Mouse (Mus musculus): ENCODE results near the gene B230307C23Rik. TPM values are rescaled to one million over a fixed set of nuclear protein-coding genes. Genes with fewer than 3 reads are reported as not detected.
"Not testable (repeated sequence)": the region's sequence is repeated elsewhere in the genome, so short reads cannot be mapped to it uniquely, and the experiment has no call there.

The B230307C23Rik gene
- polyA plus RNA-seq, 1 experiment from 2014 or later: 28.2 TPM

DNA sequence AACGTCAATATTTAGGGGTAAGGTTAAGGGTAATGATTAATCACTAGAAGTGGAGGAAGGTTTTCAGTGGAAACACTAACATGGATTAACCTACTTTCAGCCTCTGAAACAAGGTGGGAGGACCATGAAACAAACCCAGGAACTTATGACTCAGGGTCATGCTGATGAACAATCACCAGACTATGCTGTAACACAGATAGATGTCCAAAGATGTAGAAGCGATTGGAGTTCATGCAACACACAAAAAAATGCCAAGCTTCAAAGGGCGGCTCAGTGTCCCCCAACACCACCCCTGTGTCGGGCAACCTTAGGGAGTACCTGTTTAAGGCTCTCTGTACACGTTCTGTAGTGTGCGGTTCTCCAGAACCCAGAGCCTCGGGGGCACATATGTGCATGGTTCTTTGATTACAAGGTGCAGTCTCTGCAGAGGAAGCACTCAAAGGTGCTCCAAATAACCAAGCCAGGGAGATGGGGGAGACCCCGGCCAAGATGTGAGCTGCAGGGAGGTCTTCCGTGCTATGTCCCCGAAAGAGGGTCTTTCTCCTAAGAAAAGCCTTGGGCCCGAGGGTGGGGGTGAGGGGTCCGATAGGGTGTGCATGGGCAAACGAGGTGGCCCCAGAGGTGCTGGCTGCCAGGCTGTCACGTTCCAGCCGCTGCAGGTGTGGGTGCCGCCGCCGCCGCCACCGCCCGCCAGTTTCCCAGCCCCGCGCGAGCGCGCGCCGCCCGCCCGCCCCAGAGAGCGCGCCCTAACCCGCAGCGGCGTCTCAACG lies 35.5 kb upstream of the B230307C23Rik start:
- Histone ChIP-seq H3K36me3 (ENCODE audit: insufficient read depth, low read length) (peaks cover 2% of the 10 kb centered on the region), H3K4me2 (replicated peaks; ENCODE audit: low read depth, low read length) (peak overlapping the region; percentile 84), H3K27ac (ENCODE audit: low read length) (peak overlapping the region; percentile 99), H3K9ac (replicated peaks; ENCODE audit: low read length) (peak overlapping the region; percentile 93), H3K4me1 (ENCODE audit: insufficient read depth, low read length) (peaks cover 3% of the 10 kb centered on the region; the same call in 1 of the 2 replicates), H3K27me3 (ENCODE audit: insufficient read depth, low read length) (no peaks in the 10 kb centered on the region), H3K4me3 (ENCODE audit: low read length) (peak overlapping the region; percentile 91), H3K9me3 (ENCODE audit: low read length) (no peaks in the 10 kb centered on the region)
- WGBS: 5% methylated on average over 33 of the region's 36 CpGs
- peak; percentile 4; the same call in 1 of the 2 replicates for ATAC-seq (ENCODE audit: low FRiP score, low TSS enrichment)

DNA sequence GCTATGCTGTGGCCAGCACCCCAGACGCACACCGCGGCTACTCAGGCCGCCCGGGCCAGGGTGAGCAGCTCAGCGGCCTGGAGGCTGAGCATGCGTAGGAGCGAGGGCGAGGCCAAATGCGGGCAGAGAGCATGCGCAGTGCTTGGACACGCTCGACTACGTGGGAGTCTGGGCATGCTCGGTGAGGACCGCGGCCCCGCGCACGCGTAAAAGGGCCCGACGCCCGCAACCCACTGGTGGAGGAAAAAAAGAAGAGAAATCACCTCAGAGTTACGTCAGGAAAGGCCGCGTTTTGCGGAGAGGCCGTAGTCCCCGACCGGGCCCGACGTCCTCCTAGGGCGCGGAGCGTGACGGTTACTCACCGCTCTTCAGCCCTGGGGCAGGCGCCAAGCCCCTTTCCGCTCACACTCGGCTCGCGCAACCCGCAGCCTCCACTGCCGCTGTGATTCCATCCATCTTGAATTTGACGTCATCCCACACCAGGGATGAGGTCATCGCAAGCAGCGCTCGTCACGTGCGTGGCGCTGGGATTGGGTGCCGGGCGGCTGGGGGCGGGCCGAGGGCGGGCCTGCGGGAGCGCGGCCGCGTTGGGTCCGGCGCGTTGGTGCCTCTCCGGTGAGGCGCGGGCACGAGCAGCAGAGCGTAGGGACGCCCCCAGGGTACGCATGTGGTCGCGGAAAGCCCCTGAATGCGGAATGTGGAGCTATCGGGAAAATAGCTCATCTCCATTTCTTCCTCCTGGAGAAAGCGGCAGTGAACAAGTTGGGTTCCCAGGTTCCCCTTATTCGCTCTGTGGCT lies 34.8 kb upstream of the B230307C23Rik start, which contains the start of the genes C2cd2 and Zbtb21:
Gene C2cd2 (minus strand): TSS at position 448 of the 798 bp plus-strand sequence.
Gene Zbtb21 (minus strand): TSS at position 472 of the 798 bp plus-strand sequence.
- Histone ChIP-seq H3K36me3 (ENCODE audit: insufficient read depth, low read length) (no peaks in the 10 kb centered on the region), H3K4me2 (replicated peaks; ENCODE audit: low read depth, low read length) (peak within 1 kb of the TSS; percentile 84), H3K4me1 (ENCODE audit: insufficient read depth, low read length) (peaks cover 3% of the 10 kb centered on the region; the same call in 1 of the 2 replicates), H3K9me3 (ENCODE audit: low read length) (no peaks in the 10 kb centered on the region), H3K27me3 (ENCODE audit: insufficient read depth, low read length) (no peaks in the 10 kb centered on the region), H3K27ac (ENCODE audit: low read length) (peak within 1 kb of the TSS; percentile 99), H3K9ac (replicated peaks; ENCODE audit: low read length) (peak within 1 kb of the TSS; percentile 93), H3K4me3 (ENCODE audit: low read length) (peak within 1 kb of the TSS; percentile 91)
- ATAC-seq (ENCODE audit: low FRiP score, low TSS enrichment): peak; percentile 99
- WGBS: under 1% methylated on average over 78 of the region's 78 CpGs

DNA sequence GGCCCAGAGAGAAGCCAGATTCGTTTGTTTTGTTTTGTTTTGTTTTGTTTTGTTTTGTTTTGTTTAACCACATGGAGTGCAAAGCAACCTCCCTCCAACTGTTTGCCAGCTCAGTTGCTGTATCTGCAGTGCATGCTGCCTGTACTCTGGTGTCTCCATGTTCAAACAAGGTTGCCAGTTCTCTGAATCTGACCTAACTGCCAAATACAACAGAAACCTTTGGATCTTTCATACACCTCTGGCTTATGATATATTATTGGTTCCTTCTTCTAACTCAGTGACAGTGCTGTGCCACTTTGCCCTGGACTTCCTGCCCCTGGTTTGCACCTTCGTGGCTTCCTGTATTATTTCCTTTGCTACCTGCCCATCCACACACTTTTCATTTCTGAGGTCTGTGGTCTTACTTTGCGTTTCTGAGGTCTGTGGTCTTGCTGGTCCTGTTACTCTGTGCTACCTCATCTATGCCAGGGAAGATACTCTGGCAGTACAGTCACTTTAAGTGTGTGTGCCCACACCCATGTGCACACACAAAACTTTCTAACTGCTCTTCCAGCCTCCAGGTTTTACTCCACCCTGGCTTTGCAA lies 33.1 kb upstream of the B230307C23Rik start:
- no peak overlapping the region for H3K27ac ChIP-seq (ENCODE audit: low read length)
- peaks cover 3% of the 10 kb centered on the region; the same call in 1 of the 2 replicates for H3K4me1 ChIP-seq (ENCODE audit: insufficient read depth, low read length)
- no peaks in the 10 kb centered on the region for H3K9me3 ChIP-seq (ENCODE audit: low read length)
- 79% methylated on average over 3 of the region's 3 CpGs for WGBS
- no peak for ATAC-seq (ENCODE audit: low FRiP score, low TSS enrichment)
- no peaks in the 10 kb centered on the region for H3K36me3 ChIP-seq (ENCODE audit: insufficient read depth, low read length)
- no peaks in the 10 kb centered on the region for H3K27me3 ChIP-seq (ENCODE audit: insufficient read depth, low read length)
- H3K4me2 ChIP-seq (replicated peaks; ENCODE audit: low read depth, low read length): no peak overlapping the region
- no peak overlapping the region for H3K4me3 ChIP-seq (ENCODE audit: low read length)
- no peak overlapping the region for H3K9ac ChIP-seq (replicated peaks; ENCODE audit: low read length)

DNA sequence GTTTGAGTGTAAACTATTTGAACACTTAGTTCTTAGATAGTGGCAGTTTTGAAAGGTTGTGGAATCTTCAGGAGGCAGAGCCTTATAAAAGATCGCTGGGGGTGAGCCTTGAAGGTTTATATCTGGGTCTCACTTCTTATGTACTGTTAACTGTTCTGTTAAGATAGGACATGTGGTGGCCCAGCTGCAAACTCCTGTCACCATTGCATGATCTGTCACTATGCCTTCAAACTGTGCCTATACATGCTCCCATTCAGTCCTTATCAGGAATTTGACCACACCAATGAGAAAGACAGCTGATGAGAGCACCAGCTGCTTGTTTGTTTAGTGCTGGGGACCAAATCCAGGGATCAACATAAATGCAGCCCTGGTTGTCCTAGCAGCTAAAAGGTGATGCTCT lies 19.8 kb upstream of the B230307C23Rik start:
- Histone ChIP-seq H3K4me2 (replicated peaks; ENCODE audit: low read depth, low read length) (no peak overlapping the region), H3K27me3 (ENCODE audit: insufficient read depth, low read length) (no peaks in the 10 kb centered on the region), H3K9me3 (ENCODE audit: low read length) (no peaks in the 10 kb centered on the region), H3K4me3 (ENCODE audit: low read length) (no peak overlapping the region), H3K4me1 (ENCODE audit: insufficient read depth, low read length) (no peaks in the 10 kb centered on the region), H3K36me3 (ENCODE audit: insufficient read depth, low read length) (no peaks in the 10 kb centered on the region), H3K27ac (ENCODE audit: low read length) (no peak overlapping the region), H3K9ac (replicated peaks; ENCODE audit: low read length) (no peak overlapping the region)
- WGBS: 68% methylated on average over 1 of the region's 1 CpGs
- no peak for ATAC-seq (ENCODE audit: low FRiP score, low TSS enrichment)

DNA sequence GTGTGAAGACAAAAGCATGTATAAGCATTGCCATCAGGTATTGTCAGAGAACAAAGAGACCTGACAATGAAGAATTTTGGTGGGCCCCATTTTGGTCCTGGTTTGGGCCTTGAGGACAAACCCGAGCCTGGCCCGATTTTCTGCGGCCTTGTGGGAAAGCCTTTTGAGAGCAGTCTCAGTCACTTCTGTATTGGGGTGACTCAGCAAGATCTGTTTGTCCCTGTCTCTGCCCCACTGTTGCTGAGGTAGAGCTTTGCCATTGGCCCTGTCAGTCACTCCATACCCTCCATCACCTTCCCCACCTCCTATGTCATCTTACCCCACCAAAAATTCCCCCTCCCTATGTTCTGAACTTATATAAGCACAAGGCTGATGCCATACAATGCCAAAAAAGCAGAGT lies 19.4 kb upstream of the B230307C23Rik start:
- Histone ChIP-seq H3K27ac (ENCODE audit: low read length) (no peak overlapping the region), H3K36me3 (ENCODE audit: insufficient read depth, low read length) (no peaks in the 10 kb centered on the region), H3K9me3 (ENCODE audit: low read length) (no peaks in the 10 kb centered on the region), H3K4me1 (ENCODE audit: insufficient read depth, low read length) (no peaks in the 10 kb centered on the region), H3K4me3 (ENCODE audit: low read length) (no peak overlapping the region), H3K27me3 (ENCODE audit: insufficient read depth, low read length) (no peaks in the 10 kb centered on the region), H3K9ac (replicated peaks; ENCODE audit: low read length) (no peak overlapping the region), H3K4me2 (replicated peaks; ENCODE audit: low read depth, low read length) (no peak overlapping the region)
- no peak for ATAC-seq (ENCODE audit: low FRiP score, low TSS enrichment)
- 91% methylated on average over 3 of the region's 3 CpGs for WGBS

DNA sequence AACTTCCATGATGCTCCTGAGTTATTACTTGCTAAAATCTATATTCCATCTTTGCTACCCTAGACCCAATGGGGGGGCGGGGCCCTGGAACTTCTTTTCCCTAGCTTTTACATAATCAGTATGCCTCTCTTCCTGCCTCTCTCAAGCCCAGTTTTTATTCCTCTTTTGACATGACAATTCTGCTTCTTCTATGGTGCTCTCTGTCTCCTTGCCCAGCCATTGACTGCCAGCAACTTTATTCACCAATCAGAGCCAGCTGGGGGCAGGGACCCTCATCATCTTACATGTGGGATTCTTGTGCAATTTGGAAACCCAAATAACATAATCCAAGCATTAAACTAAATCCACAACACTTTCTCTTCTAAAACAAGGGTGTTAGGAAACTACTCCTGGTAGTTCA lies 15.8 kb upstream of the B230307C23Rik start:
- 93% methylated on average over 1 of the region's 1 CpGs for WGBS
- no peak for ATAC-seq (ENCODE audit: low FRiP score, low TSS enrichment)
- Histone ChIP-seq H3K36me3 (ENCODE audit: insufficient read depth, low read length) (no peaks in the 10 kb centered on the region), H3K9ac (replicated peaks; ENCODE audit: low read length) (no peak overlapping the region), H3K27me3 (ENCODE audit: insufficient read depth, low read length) (no peaks in the 10 kb centered on the region), H3K4me2 (replicated peaks; ENCODE audit: low read depth, low read length) (no peak overlapping the region), H3K4me1 (ENCODE audit: insufficient read depth, low read length) (no peaks in the 10 kb centered on the region), H3K9me3 (ENCODE audit: low read length) (no peaks in the 10 kb centered on the region), H3K27ac (ENCODE audit: low read length) (no peak overlapping the region), H3K4me3 (ENCODE audit: low read length) (no peak overlapping the region)

DNA sequence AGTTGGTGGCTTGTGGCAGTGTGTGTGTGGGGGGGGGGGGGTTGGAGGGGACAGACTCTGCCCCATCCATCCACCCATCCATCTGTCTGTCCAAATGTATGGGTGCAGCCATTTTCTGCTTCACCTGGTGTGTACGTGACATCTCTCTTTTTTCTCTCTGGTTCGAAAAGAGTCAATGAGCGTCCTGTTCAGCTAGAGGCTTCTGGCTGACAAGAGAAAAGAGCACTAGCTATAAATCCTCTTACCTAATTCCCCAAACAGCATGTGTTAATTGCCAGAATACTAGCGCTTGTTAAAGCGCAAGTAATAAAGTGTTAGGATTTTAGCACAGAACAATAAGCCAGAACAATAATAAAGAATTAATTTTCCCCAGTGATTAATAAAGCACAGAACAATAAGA lies 12.5 kb upstream of the B230307C23Rik start:
- H3K9me3 ChIP-seq (ENCODE audit: low read length): 0 out of 2 replicates have a peak, but pooled peaks cover 2% of the 10 kb centered on the region
- no peak overlapping the region for H3K27ac ChIP-seq (ENCODE audit: low read length)
- no peaks in the 10 kb centered on the region for H3K27me3 ChIP-seq (ENCODE audit: insufficient read depth, low read length)
- no peaks in the 10 kb centered on the region for H3K4me1 ChIP-seq (ENCODE audit: insufficient read depth, low read length)
- H3K36me3 ChIP-seq (ENCODE audit: insufficient read depth, low read length): no peaks in the 10 kb centered on the region
- 38% methylated on average over 5 of the region's 5 CpGs for WGBS
- H3K4me3 ChIP-seq (ENCODE audit: low read length): no peak overlapping the region
- H3K4me2 ChIP-seq (replicated peaks; ENCODE audit: low read depth, low read length): no peak overlapping the region
- ATAC-seq (ENCODE audit: low FRiP score, low TSS enrichment): no peak
- no peak overlapping the region for H3K9ac ChIP-seq (replicated peaks; ENCODE audit: low read length)

DNA sequence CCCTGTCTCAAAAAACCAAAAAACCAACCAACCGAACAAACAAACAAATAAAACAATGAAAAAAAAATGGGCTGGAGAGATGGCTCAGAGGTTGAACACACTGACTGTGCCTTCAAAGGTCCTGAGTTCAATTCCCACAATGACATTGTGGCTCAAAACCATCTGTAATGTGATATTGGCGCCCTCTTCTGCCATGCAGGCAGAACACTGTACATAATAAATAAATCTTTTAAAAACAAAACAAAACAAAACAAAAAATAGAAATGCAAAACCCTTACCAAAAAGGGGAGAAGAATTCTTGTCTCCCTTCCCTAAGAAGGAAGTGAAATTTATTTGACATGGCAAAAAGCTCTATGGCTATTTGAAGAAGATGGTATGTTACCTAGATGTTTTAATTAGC lies 5.6 kb upstream of the B230307C23Rik start:
- 81% methylated on average over 2 of the region's 2 CpGs for WGBS
- Histone ChIP-seq H3K27ac (ENCODE audit: low read length) (no peak overlapping the region), H3K36me3 (ENCODE audit: insufficient read depth, low read length) (no peaks in the 10 kb centered on the region), H3K4me1 (ENCODE audit: insufficient read depth, low read length) (peaks cover 5% of the 10 kb centered on the region), H3K9me3 (ENCODE audit: low read length) (0 out of 2 replicates have a peak, but pooled peaks cover 2% of the 10 kb centered on the region), H3K9ac (replicated peaks; ENCODE audit: low read length) (no peak overlapping the region), H3K4me3 (ENCODE audit: low read length) (no peak overlapping the region), H3K27me3 (ENCODE audit: insufficient read depth, low read length) (no peaks in the 10 kb centered on the region), H3K4me2 (replicated peaks; ENCODE audit: low read depth, low read length) (no peak overlapping the region)
- ATAC-seq (ENCODE audit: low FRiP score, low TSS enrichment): no peak

DNA sequence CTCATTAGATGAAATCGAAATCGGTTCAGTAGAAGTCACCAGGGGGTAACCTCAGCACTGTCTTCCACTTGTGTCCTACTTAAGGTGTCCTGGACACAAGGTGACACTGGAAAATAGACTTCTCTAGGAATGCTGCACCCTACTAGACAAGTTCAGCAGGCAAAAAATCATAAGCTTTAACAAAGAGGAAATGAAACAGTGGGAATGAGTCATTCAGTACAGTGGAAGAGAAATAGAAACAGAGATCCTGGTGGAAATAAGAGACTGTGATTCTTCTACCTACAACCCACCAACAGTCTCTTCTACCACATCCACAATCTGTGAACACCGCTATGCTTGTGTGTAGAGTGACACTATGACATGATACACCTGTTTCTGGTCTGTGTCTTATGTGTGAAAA lies 4.6 kb upstream of the B230307C23Rik start:
- not testable (repeated sequence) for H3K4me3 ChIP-seq (ENCODE audit: low read length); H3K4me2 ChIP-seq (replicated peaks; ENCODE audit: low read depth, low read length); H3K36me3 ChIP-seq (ENCODE audit: insufficient read depth, low read length); H3K27ac ChIP-seq (ENCODE audit: low read length); H3K27me3 ChIP-seq (ENCODE audit: insufficient read depth, low read length); H3K4me1 ChIP-seq (ENCODE audit: insufficient read depth, low read length); ATAC-seq (ENCODE audit: low FRiP score, low TSS enrichment); H3K9me3 ChIP-seq (ENCODE audit: low read length); H3K9ac ChIP-seq (replicated peaks; ENCODE audit: low read length)
- WGBS: 79% methylated on average over 3 of the region's 3 CpGs

All from kidney, embryonic 16.5 days (tissue).